Mouse (Mus musculus): ENCODE results near the gene Pir.

DNA sequence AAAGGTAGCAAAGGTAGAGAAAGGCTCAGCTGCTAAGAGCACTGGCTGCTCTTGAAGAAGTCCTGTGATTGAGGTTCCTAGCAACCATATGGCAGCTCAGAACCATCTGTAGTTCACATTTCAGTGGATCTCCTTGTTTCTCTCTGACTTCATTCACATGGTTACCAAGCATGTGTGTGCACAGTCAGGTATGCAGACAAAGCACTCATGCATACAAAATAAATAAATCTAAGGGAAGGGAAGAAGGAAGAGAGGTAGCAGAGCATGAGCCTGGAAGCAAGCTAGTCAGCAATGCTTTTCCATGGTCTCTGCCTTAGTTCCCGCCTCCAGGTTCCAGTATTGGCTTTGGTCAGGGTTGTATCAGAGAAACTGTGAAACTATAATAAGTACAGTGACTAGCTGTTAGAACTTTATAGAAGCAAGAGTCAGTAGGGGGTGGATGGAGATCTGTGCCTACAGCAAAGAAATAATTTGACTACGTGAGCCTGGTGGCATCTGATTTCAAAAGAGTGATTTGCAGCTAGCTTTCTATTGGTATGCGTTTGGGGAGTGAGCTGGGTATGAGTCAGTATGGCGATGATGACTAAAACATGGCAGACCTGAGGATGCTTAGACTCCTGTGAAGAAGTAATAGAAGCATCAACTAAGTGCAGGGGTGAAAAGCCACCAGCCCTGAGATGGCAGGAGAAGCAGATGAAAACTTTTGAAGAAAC lies 96.1 kb downstream of the Pir start:
- no peak for TF ChIP-seq POLR2A (IDR thresholded peaks at IDR 0.05; ENCODE audit: low read depth, low read length)
- no peak for TF ChIP-seq CTCF (IDR thresholded peaks at IDR 0.05; ENCODE audit: extremely low read depth, insufficient read depth, insufficient read length, insufficient replicate concordance)

All from spleen, adult 2 months (tissue).